Mouse (Mus musculus) hematopoietic stem cell, adult 5-6 weeks (primary cell): ENCODE measurements around the gene Tut7. TPM values are rescaled to one million over a fixed set of nuclear protein-coding genes. Genes with fewer than 3 reads are reported as not detected.
"Not testable (repeated sequence)": the region's sequence is repeated elsewhere in the genome, so short reads cannot be mapped to it uniquely, and the experiment has no call there.

Source experiments
- ATAC-seq, 2 experiments: fragments of 125-278 bp in 1 of 2; replicated peaks in 1 of 2; 2 replicates each; pipeline ENCODE4 v1.8.0; 2016 to 2017; ENCODE audit warnings: inconsistent platforms in 2 of 2, mild to moderate bottlenecking in 2 of 2, moderate number of reproducible peaks in 2 of 2, low read depth in 1 of 2, moderate TSS enrichment in 1 of 2; ENCODE audit not compliant: low FRiP score in 2 of 2, poor library complexity in 2 of 2, severe bottlenecking in 2 of 2, insufficient read depth in 1 of 2, low TSS enrichment in 1 of 2
- total RNA-seq: library from RNA; stranded (forward); fragments of 172-1452, 232-1000 nt; gene quantifications from 2 replicates; pipeline ENCODE4 v1.2.3, GENCODE M21; 2017

The Tut7 gene
- total RNA-seq, result 207 and 246 TPM in 2 replicates

- ATAC-seq, result peak; percentile 63 to 79
Observed at GRCm38 (mm10) chr13:59822507-59823462, at the start of gene Tut7. Gene Tut7 (minus strand): TSS chr13:59823147.

GRCm38 (mm10) chr13:59872446-59872845 is 49.5 kb upstream of the Tut7 start:
- ATAC-seq, result no peak

- no peak for ATAC-seq
Observed at GRCm38 (mm10) chr13:59870004-59870403, 47.1 kb upstream of the Tut7 start.

- ATAC-seq, result no peak
Observed at GRCm38 (mm10) chr13:59868011-59868649, 45.2 kb upstream of the Tut7 start.

GRCm38 (mm10) chr13:59867103-59867502 is 44.2 kb upstream of the Tut7 start:
- ATAC-seq, result no peak

- ATAC-seq, result no peak
Observed at GRCm38 (mm10) chr13:59859515-59859914, 36.6 kb upstream of the Tut7 start.

- ATAC-seq, result peak; percentile 71 to 72
Observed at GRCm38 (mm10) chr13:59856286-59857070, 33.5 kb upstream of the Tut7 start.

- ATAC-seq, result peak; percentile 81 to 86
Observed at GRCm38 (mm10) chr13:59853471-59853870, 30.5 kb upstream of the Tut7 start.

- ATAC-seq, result no peak
Observed at GRCm38 (mm10) chr13:59850373-59850772, 27.4 kb upstream of the Tut7 start.

- no peak for ATAC-seq
Observed at GRCm38 (mm10) chr13:59844661-59845060, 21.7 kb upstream of the Tut7 start.

- no peak for ATAC-seq
Observed at GRCm38 (mm10) chr13:59843976-59844375, 21.0 kb upstream of the Tut7 start.

GRCm38 (mm10) chr13:59842226-59843210 is 19.6 kb upstream of the Tut7 start:
- ATAC-seq, result peak; percentile 57 to 63

- not testable (repeated sequence) for ATAC-seq
Observed at GRCm38 (mm10) chr13:59841761-59842160, 18.8 kb upstream of the Tut7 start.

- ATAC-seq, result peak; percentile 85 to 88
Observed at GRCm38 (mm10) chr13:59840429-59841169, 17.7 kb upstream of the Tut7 start.

- no peak for ATAC-seq
Observed at GRCm38 (mm10) chr13:59839356-59839755, 16.4 kb upstream of the Tut7 start.

GRCm38 (mm10) chr13:59838464-59838863 is 15.5 kb upstream of the Tut7 start:
- ATAC-seq, result no peak
